Mouse (Mus musculus): Measurements from ENCODE around the gene Naa35. TPM values are rescaled to one million over a fixed set of nuclear protein-coding genes. Genes with fewer than 3 reads are reported as not detected.

The Naa35 gene
- total and polyA plus RNA-seq, 2 experiments from 2014 or later, result 31.3 to 72.5 TPM

- no peaks in the 10 kb centered on the region for H3K27me3 ChIP-seq (ENCODE audit: control insufficient read depth, insufficient read depth, low read length)
- no peak overlapping the region for H3K4me3 ChIP-seq (ENCODE audit: low read depth, low read length)
- no peak overlapping the region for H3K4me2 ChIP-seq (ENCODE audit: low read depth, low read length)
- TF ChIP-seq CTCF (IDR thresholded peaks at IDR 0.05; ENCODE audit: low read depth) (no peak), EP300 (IDR thresholded peaks at IDR 0.05; ENCODE audit: low read depth) (no peak)
- WGBS, result 68% methylated on average over 2 of the region's 2 CpGs
- no peak overlapping the region for H3K9ac ChIP-seq (replicated peaks; ENCODE audit: low read depth, low read length)
- ATAC-seq (ENCODE audit: insufficient read depth, low read depth), result no peak
- no peak overlapping the region for H3K27ac ChIP-seq (ENCODE audit: low read depth)
- H3K9me3 ChIP-seq (replicated peaks; ENCODE audit: control insufficient read depth, low read length), result no peaks in the 10 kb centered on the region
- no peak for DNase-seq (ENCODE audit: low spot score)
- peaks cover 11% of the 10 kb centered on the region for H3K4me1 ChIP-seq (ENCODE audit: control insufficient read depth, insufficient read depth)
- H3K36me3 ChIP-seq (replicated peaks; ENCODE audit: control insufficient read depth, insufficient read depth, low read length), result no peaks in the 10 kb centered on the region
Observed at GRCm38 (mm10) chr13:59671521-59671920, 86.5 kb downstream of the Naa35 start.

- no peaks in the 10 kb centered on the region for H3K9me3 ChIP-seq (replicated peaks; ENCODE audit: control insufficient read depth, low read length)
- H3K27ac ChIP-seq (ENCODE audit: low read depth), result no peak overlapping the region
- H3K27me3 ChIP-seq (ENCODE audit: control insufficient read depth, insufficient read depth, low read length), result no peaks in the 10 kb centered on the region
- no peak overlapping the region for H3K9ac ChIP-seq (replicated peaks; ENCODE audit: low read depth, low read length)
- ATAC-seq (ENCODE audit: insufficient read depth, low read depth) (no peak), DNase-seq (ENCODE audit: low spot score) (no peak)
- H3K4me1 ChIP-seq (ENCODE audit: control insufficient read depth, insufficient read depth), result peaks cover 11% of the 10 kb centered on the region
- H3K4me2 ChIP-seq (ENCODE audit: low read depth, low read length), result no peak overlapping the region
- no peaks in the 10 kb centered on the region for H3K36me3 ChIP-seq (replicated peaks; ENCODE audit: control insufficient read depth, insufficient read depth, low read length)
- H3K4me3 ChIP-seq (ENCODE audit: low read depth, low read length), result no peak overlapping the region
- WGBS, result 65% methylated on average over 6 of the region's 6 CpGs
- no peak for TF ChIP-seq EP300 (IDR thresholded peaks at IDR 0.05; ENCODE audit: low read depth)
Observed at GRCm38 (mm10) chr13:59672248-59672647, 87.2 kb downstream of the Naa35 start.

- H3K27me3 ChIP-seq (ENCODE audit: control insufficient read depth, insufficient read depth, low read length), result no peaks in the 10 kb centered on the region
- H3K4me1 ChIP-seq (ENCODE audit: control insufficient read depth, insufficient read depth), result peaks cover 8% of the 10 kb centered on the region
- H3K4me2 ChIP-seq (ENCODE audit: low read depth, low read length), result no peak overlapping the region
- H3K4me3 ChIP-seq (ENCODE audit: low read depth, low read length), result no peak overlapping the region
- no peak for DNase-seq (ENCODE audit: low spot score)
- H3K36me3 ChIP-seq (replicated peaks; ENCODE audit: control insufficient read depth, insufficient read depth, low read length), result no peaks in the 10 kb centered on the region
- 87% methylated on average over 7 of the region's 7 CpGs for WGBS
- H3K9ac ChIP-seq (replicated peaks; ENCODE audit: low read depth, low read length), result no peak overlapping the region
- TF ChIP-seq EP300 (IDR thresholded peaks at IDR 0.05; ENCODE audit: low read depth), result no peak
- no peak for TF ChIP-seq CTCF (IDR thresholded peaks at IDR 0.05; ENCODE audit: low read depth)
- ATAC-seq (ENCODE audit: insufficient read depth, low read depth), result no peak
- H3K27ac ChIP-seq (ENCODE audit: low read depth), result no peak overlapping the region
- H3K9me3 ChIP-seq (replicated peaks; ENCODE audit: control insufficient read depth, low read length), result no peaks in the 10 kb centered on the region
Observed at GRCm38 (mm10) chr13:59673597-59673996, 88.5 kb downstream of the Naa35 start.

- Histone ChIP-seq H3K27ac (ENCODE audit: low read depth) (no peak overlapping the region), H3K4me1 (ENCODE audit: control insufficient read depth, insufficient read depth) (peaks cover 8% of the 10 kb centered on the region; the same call in 1 of the 2 replicates), H3K9ac (replicated peaks; ENCODE audit: low read depth, low read length) (no peak overlapping the region; the same call in 1 of the 2 replicates), H3K9me3 (replicated peaks; ENCODE audit: control insufficient read depth, low read length) (no peaks in the 10 kb centered on the region), H3K4me2 (ENCODE audit: low read depth, low read length) (peak overlapping the region; percentile 77), H3K27me3 (ENCODE audit: control insufficient read depth, insufficient read depth, low read length) (no peaks in the 10 kb centered on the region), H3K4me3 (ENCODE audit: low read depth, low read length) (peak overlapping the region; percentile 80), H3K36me3 (replicated peaks; ENCODE audit: control insufficient read depth, insufficient read depth, low read length) (no peaks in the 10 kb centered on the region)
- DNase-seq (ENCODE audit: low spot score), result no peak
- WGBS, result 47% methylated on average over 3 of the region's 3 CpGs
- TF ChIP-seq CTCF (IDR thresholded peaks at IDR 0.05; ENCODE audit: low read depth) (no peak), EP300 (IDR thresholded peaks at IDR 0.05; ENCODE audit: low read depth) (no peak)
- no peak for ATAC-seq (ENCODE audit: insufficient read depth, low read depth)
Observed at GRCm38 (mm10) chr13:59674215-59674614, 89.2 kb downstream of the Naa35 start.

- Histone ChIP-seq H3K9me3 (replicated peaks; ENCODE audit: control insufficient read depth, low read length) (no peaks in the 10 kb centered on the region), H3K36me3 (replicated peaks; ENCODE audit: control insufficient read depth, insufficient read depth, low read length) (no peaks in the 10 kb centered on the region), H3K4me1 (ENCODE audit: control insufficient read depth, insufficient read depth) (peaks cover 8% of the 10 kb centered on the region; the same call in 1 of the 2 replicates), H3K9ac (replicated peaks; ENCODE audit: low read depth, low read length) (peak overlapping the region; percentile 57), H3K4me2 (ENCODE audit: low read depth, low read length) (peak overlapping the region; percentile 77), H3K27me3 (ENCODE audit: control insufficient read depth, insufficient read depth, low read length) (no peaks in the 10 kb centered on the region), H3K4me3 (ENCODE audit: low read depth, low read length) (peak overlapping the region; percentile 80), H3K27ac (ENCODE audit: low read depth) (no peak overlapping the region)
- no peak for TF ChIP-seq EP300 (IDR thresholded peaks at IDR 0.05; ENCODE audit: low read depth)
- TF ChIP-seq CTCF (IDR thresholded peaks at IDR 0.05; ENCODE audit: low read depth), result no peak
- DNase-seq (ENCODE audit: low spot score) (no peak), ATAC-seq (ENCODE audit: insufficient read depth, low read depth) (no peak)
- WGBS, result 10% methylated on average over 13 of the region's 13 CpGs
Observed at GRCm38 (mm10) chr13:59674761-59675150, 89.7 kb downstream of the Naa35 start.

Measured in heart, postnatal 0 days (tissue).